ENCODE assay signal across 16 mouse cellular contexts in genomic region chr6:60819272-60819671, GRCm38 (mm10).
"Had no signal": no experiment of that assay in that cellular context is flagged by ENCODE, and none has a peak within 500 bp of the region (broad histone marks: within the 10 kb centered on the region; RNA-seq: fewer than 3 reads in every experiment).

No protein-coding gene starts in this region.

- DNase-seq: retina, postnatal 1 day; right cerebral cortex, adult 18-20 months; right cerebral cortex, postnatal 14 days; right cerebral cortex, postnatal 25 days; right cerebral cortex, postnatal 4 days; spleen, adult 18-20 months; thymus, adult 18-20 months; thymus, adult 2 months; thymus, postnatal 14 days; thymus, postnatal 25 days; thymus, postnatal 36 days; thymus, postnatal 4 days had no signal

- H3K4me3 ChIP-seq: neural tube, embryonic 13.5 days; neural tube, embryonic 15.5 days; stomach, embryonic 15.5 days had no signal

- H3K27me3 ChIP-seq: neural tube, embryonic 13.5 days; neural tube, embryonic 15.5 days; stomach, embryonic 15.5 days had no signal

- H3K27ac ChIP-seq: neural tube, embryonic 13.5 days; neural tube, embryonic 15.5 days; stomach, embryonic 15.5 days; stomach, postnatal 0 days had no signal
